Mouse (Mus musculus): ENCODE results near the gene Gstm6. TPM values are rescaled to one million over a fixed set of nuclear protein-coding genes. Genes with fewer than 3 reads are reported as not detected.
"Not testable (repeated sequence)": the region's sequence is repeated elsewhere in the genome, so short reads cannot be mapped to it uniquely, and the experiment has no call there.

The Gstm6 gene
- polyA plus RNA-seq, 1 experiment from 2014 or later: 13.3 TPM

DNA sequence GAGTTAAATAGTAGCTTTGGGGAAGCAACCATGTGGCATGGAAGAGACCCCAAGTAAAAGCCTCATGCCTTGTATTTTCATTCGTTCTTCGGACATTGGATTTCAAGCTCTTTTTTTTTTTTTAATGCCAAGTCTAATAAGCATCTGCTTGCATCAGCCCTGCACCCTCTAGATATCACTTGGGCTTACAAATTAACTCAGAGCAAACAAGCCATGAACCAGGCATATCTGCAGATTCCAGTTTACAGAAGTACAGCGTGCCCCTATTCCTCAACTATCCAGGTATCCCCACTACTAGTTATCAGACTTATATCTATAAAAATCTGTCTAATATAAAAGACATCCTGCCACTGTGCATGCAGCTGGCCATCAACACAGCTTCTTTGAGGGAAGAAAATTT, 28.5 kb upstream of the Gstm6 start:
- H3K27me3 ChIP-seq (replicated peaks; ENCODE audit: control insufficient read depth, insufficient read depth, low read length): no peaks in the 10 kb centered on the region
- no peak overlapping the region for H3K27ac ChIP-seq (ENCODE audit: low read depth, low read length)
- no peaks in the 10 kb centered on the region for H3K9me3 ChIP-seq (replicated peaks; ENCODE audit: control insufficient read depth, low read length)
- DNase-seq (ENCODE audit: low spot score) (no peak), ATAC-seq (no peak)
- H3K36me3 ChIP-seq (ENCODE audit: control insufficient read depth, insufficient read depth, low read length): no peaks in the 10 kb centered on the region
- no peak overlapping the region for H3K4me2 ChIP-seq (ENCODE audit: low read length)
- H3K4me3 ChIP-seq (ENCODE audit: low read depth, low read length): no peak overlapping the region
- no peaks in the 10 kb centered on the region for H3K4me1 ChIP-seq (ENCODE audit: control insufficient read depth, insufficient read depth, low read length)
- no peak overlapping the region for H3K9ac ChIP-seq (ENCODE audit: low read length)
- 95% methylated on average over 3 of the region's 3 CpGs for WGBS

DNA sequence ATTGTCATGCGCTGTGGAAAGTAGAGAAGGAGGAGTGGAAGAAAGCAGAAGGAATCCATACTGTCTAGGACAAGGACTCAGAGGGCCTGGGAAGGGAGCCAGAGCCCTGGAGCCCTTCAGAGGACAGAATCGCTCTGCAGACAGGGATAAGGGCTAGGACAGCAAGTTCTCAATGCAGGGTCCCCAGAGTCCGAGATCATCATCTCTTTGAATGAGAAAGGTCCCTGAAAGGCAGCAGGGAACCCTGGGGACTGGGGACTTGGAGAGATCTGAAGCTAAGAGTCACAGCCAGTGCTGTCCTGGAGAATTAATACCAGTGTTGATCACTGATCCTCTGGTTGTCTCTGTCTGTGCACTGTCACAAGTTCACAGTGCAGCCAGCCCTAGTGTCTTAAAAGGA, 27.6 kb upstream of the Gstm6 start:
- 63% methylated on average over 3 of the region's 3 CpGs for WGBS
- H3K36me3 ChIP-seq (ENCODE audit: control insufficient read depth, insufficient read depth, low read length); H3K27ac ChIP-seq (ENCODE audit: low read depth, low read length); H3K4me2 ChIP-seq (ENCODE audit: low read length); H3K4me1 ChIP-seq (ENCODE audit: control insufficient read depth, insufficient read depth, low read length); DNase-seq (ENCODE audit: low spot score); ATAC-seq; H3K27me3 ChIP-seq (replicated peaks; ENCODE audit: control insufficient read depth, insufficient read depth, low read length); H3K9me3 ChIP-seq (replicated peaks; ENCODE audit: control insufficient read depth, low read length); H3K9ac ChIP-seq (ENCODE audit: low read length); H3K4me3 ChIP-seq (ENCODE audit: low read depth, low read length): not testable (repeated sequence)

DNA sequence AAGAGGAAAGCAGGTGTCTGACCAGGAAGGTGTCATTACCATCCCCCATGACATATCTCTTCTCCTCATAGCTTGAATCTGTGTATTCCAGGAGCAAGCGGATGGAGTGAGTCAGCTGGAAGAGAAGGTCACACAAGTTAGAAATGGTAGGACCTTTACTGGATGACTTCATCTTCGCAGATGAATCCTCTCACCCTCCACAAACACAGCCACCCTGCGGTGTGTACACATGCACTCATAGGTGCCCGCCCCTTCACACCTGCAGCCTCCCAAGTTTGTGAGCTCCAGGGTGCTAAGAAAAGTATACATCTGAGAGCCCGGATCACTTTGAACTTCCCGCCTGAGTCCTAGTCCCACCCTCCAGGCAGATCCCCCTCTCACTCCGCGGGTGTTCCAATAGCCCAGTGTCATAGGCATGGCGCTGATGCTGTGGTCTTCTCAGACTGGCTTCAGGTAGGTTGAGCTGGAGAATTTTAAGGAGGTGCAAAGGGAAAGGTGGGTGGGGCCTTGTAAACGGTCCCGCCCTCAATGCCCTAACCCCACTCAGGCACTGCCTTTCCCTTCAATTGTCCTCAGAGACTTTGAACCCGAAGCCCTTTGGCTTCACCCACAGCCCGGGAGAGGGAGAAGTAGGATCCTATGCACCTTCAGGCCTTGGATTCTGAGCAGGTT, 25.3 kb upstream of the Gstm6 start, which contains the start of gene Gstm3:
Gstm3 (minus strand) TSS at position 560 of the 672 bp plus-strand sequence.
- no peaks in the 10 kb centered on the region for H3K27me3 ChIP-seq (replicated peaks; ENCODE audit: control insufficient read depth, insufficient read depth, low read length)
- H3K27ac ChIP-seq (ENCODE audit: low read depth, low read length): no peak within 1 kb of the TSS
- H3K4me2 ChIP-seq (ENCODE audit: low read length): no peak within 1 kb of the TSS
- no peaks in the 10 kb centered on the region for H3K36me3 ChIP-seq (ENCODE audit: control insufficient read depth, insufficient read depth, low read length)
- no peaks in the 10 kb centered on the region for H3K9me3 ChIP-seq (replicated peaks; ENCODE audit: control insufficient read depth, low read length)
- H3K9ac ChIP-seq (ENCODE audit: low read length): no peak within 1 kb of the TSS
- peaks cover 6% of the 10 kb centered on the region; the same call in 1 of the 2 replicates for H3K4me1 ChIP-seq (ENCODE audit: control insufficient read depth, insufficient read depth, low read length)
- ATAC-seq (no peak), DNase-seq (ENCODE audit: low spot score) (no peak)
- WGBS: 76% methylated on average over 13 of the region's 13 CpGs
- no peak within 1 kb of the TSS for H3K4me3 ChIP-seq (ENCODE audit: low read depth, low read length)

DNA sequence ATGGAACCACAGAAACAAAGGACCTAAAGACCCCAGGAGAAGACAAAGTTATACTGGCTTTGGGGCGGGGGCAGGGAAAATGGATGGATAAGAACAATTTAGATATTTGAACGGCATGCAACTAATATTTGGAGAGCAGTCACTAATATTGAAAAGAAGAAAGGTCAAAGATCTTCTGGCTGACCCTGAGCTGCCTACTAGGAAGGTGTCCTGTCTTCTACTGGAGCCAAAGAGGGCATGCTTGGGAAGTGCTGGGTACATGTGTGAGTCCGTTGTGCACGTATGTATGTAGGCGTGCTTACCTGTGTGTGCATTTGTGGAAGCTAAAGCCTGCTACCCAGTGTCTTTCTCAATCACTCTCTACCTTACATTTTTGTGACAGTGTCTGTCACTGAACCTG, 23.1 kb upstream of the Gstm6 start:
- Histone ChIP-seq H3K4me1 (ENCODE audit: control insufficient read depth, insufficient read depth, low read length) (peaks cover 6% of the 10 kb centered on the region; the same call in 1 of the 2 replicates), H3K4me3 (ENCODE audit: low read depth, low read length) (no peak overlapping the region), H3K9ac (ENCODE audit: low read length) (no peak overlapping the region), H3K9me3 (replicated peaks; ENCODE audit: control insufficient read depth, low read length) (no peaks in the 10 kb centered on the region), H3K36me3 (ENCODE audit: control insufficient read depth, insufficient read depth, low read length) (no peaks in the 10 kb centered on the region), H3K4me2 (ENCODE audit: low read length) (no peak overlapping the region), H3K27ac (ENCODE audit: low read depth, low read length) (no peak overlapping the region), H3K27me3 (replicated peaks; ENCODE audit: control insufficient read depth, insufficient read depth, low read length) (no peaks in the 10 kb centered on the region)
- DNase-seq (ENCODE audit: low spot score): no peak
- WGBS: 94% methylated on average over 5 of the region's 5 CpGs
- no peak for ATAC-seq

DNA sequence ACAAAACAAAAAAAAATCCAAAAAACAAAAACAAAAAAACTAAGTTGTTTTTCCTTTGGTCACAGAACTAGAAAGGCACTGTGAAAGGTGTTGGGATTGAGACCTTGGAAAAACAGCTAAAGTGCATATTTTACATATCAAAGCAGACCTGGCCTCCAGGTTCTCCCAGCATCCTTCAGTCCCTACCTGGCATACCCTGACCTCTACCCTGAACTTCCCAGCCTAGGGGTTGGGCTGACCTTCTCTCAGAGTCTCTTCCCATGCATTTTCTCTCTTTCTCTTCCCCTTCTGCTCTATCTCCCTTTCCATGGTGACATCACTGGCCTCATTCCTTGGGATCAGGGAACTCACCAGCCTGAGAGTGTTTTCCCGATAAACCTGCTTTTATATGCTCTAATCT, 22.0 kb upstream of the Gstm6 start:
- no peak overlapping the region for H3K4me3 ChIP-seq (ENCODE audit: low read depth, low read length)
- no peaks in the 10 kb centered on the region for H3K27me3 ChIP-seq (replicated peaks; ENCODE audit: control insufficient read depth, insufficient read depth, low read length)
- no peak for DNase-seq (ENCODE audit: low spot score)
- H3K4me1 ChIP-seq (ENCODE audit: control insufficient read depth, insufficient read depth, low read length): peaks cover 6% of the 10 kb centered on the region; the same call in 1 of the 2 replicates
- ATAC-seq: no peak
- no peaks in the 10 kb centered on the region for H3K36me3 ChIP-seq (ENCODE audit: control insufficient read depth, insufficient read depth, low read length)
- no peaks in the 10 kb centered on the region for H3K9me3 ChIP-seq (replicated peaks; ENCODE audit: control insufficient read depth, low read length)
- WGBS: 75% methylated on average over 1 of the region's 1 CpGs
- H3K4me2 ChIP-seq (ENCODE audit: low read length): no peak overlapping the region
- no peak overlapping the region for H3K27ac ChIP-seq (ENCODE audit: low read depth, low read length)
- no peak overlapping the region for H3K9ac ChIP-seq (ENCODE audit: low read length)

DNA sequence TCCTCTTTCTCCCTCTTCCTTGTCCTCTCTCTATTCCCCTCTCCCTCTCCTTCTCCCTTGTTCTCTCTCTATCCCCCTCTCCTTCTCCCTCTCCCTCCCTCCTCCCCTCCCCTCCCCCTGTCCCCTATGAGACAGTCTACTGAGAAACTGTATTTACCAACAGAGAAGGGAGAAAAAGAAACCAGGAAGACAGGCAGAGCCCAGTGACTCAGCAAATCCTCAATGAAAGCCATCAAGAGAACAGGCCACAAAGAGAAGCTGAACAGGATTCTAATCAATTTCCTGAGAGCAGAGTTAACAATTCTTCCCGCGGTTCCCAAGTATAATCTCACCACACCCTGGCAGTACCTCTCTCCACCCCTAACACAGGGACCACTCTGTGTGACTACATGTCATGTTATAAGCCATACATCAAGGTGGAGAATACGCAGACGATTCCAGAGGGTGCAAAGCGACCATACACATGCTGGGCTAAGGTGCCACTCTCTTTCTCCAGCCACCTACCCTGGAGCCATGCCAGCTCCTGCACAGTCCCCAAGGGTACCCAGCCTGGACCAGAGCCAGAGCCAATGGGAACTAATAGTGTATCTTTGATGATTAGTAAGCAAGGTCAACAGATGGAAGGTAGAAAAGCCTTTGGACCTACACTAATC, 21.2 kb upstream of the Gstm6 start:
- ATAC-seq (no peak), DNase-seq (ENCODE audit: low spot score) (no peak)
- H3K27me3 ChIP-seq (replicated peaks; ENCODE audit: control insufficient read depth, insufficient read depth, low read length): no peaks in the 10 kb centered on the region
- no peaks in the 10 kb centered on the region for H3K36me3 ChIP-seq (ENCODE audit: control insufficient read depth, insufficient read depth, low read length)
- peaks cover 6% of the 10 kb centered on the region; the same call in 1 of the 2 replicates for H3K4me1 ChIP-seq (ENCODE audit: control insufficient read depth, insufficient read depth, low read length)
- H3K4me3 ChIP-seq (ENCODE audit: low read depth, low read length): no peak overlapping the region
- no peaks in the 10 kb centered on the region for H3K9me3 ChIP-seq (replicated peaks; ENCODE audit: control insufficient read depth, low read length)
- 61% methylated on average over 5 of the region's 5 CpGs for WGBS
- no peak overlapping the region for H3K27ac ChIP-seq (ENCODE audit: low read depth, low read length)
- no peak overlapping the region for H3K4me2 ChIP-seq (ENCODE audit: low read length)
- no peak overlapping the region for H3K9ac ChIP-seq (ENCODE audit: low read length)

DNA sequence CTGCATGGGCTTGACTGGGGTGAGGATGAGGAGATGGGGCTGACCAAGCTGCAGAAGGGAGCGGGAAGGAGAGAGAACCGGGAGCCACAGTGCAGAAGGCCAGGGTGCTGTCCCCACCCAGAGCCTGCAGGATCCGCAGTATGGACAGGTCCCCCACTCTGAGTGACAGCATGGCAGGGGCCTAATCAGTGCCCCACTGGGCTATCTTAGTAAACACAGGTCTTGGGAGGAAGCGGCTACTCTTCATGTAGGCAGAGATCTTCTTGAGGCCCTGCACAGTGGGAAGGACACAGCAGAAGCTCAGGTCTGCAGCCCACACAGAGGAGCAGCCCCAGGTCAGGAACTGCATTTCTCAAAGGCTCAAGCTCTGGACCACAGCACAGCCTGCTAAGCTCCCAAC, 20.5 kb upstream of the Gstm6 start:
- 77% methylated on average over 4 of the region's 4 CpGs for WGBS
- no peak overlapping the region for H3K9ac ChIP-seq (ENCODE audit: low read length)
- H3K9me3 ChIP-seq (replicated peaks; ENCODE audit: control insufficient read depth, low read length): no peaks in the 10 kb centered on the region
- ATAC-seq (no peak), DNase-seq (ENCODE audit: low spot score) (no peak)
- H3K4me1 ChIP-seq (ENCODE audit: control insufficient read depth, insufficient read depth, low read length): peaks cover 6% of the 10 kb centered on the region; the same call in 1 of the 2 replicates
- H3K27ac ChIP-seq (ENCODE audit: low read depth, low read length): no peak overlapping the region
- no peaks in the 10 kb centered on the region for H3K36me3 ChIP-seq (ENCODE audit: control insufficient read depth, insufficient read depth, low read length)
- H3K27me3 ChIP-seq (replicated peaks; ENCODE audit: control insufficient read depth, insufficient read depth, low read length): no peaks in the 10 kb centered on the region
- no peak overlapping the region for H3K4me2 ChIP-seq (ENCODE audit: low read length)
- H3K4me3 ChIP-seq (ENCODE audit: low read depth, low read length): no peak overlapping the region

DNA sequence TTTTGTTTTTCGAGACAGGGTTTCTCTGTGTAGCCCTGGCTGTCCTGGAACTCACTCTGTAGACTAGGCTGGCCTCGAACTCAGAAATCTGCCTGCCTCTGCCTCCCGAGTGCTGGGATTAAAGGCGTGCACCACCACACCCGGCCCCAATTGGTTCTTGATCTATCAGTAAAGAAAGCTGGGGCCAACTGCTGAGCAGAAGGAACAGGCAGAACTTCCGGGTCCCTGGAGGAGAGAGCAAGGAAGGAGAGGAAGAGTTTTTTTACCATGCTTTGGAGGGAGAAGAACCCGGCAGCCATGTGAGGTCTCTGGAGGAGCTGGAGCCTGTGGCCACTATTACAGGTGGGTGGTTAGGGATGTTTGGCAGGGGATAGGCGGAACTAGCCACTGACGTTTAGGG, 11.7 kb upstream of the Gstm6 start:
- not testable (repeated sequence) for H3K4me3 ChIP-seq (ENCODE audit: low read depth, low read length); DNase-seq (ENCODE audit: low spot score); ATAC-seq; H3K27me3 ChIP-seq (replicated peaks; ENCODE audit: control insufficient read depth, insufficient read depth, low read length); H3K9ac ChIP-seq (ENCODE audit: low read length); H3K4me1 ChIP-seq (ENCODE audit: control insufficient read depth, insufficient read depth, low read length); H3K4me2 ChIP-seq (ENCODE audit: low read length); H3K9me3 ChIP-seq (replicated peaks; ENCODE audit: control insufficient read depth, low read length); H3K36me3 ChIP-seq (ENCODE audit: control insufficient read depth, insufficient read depth, low read length); H3K27ac ChIP-seq (ENCODE audit: low read depth, low read length)
- 90% methylated on average over 9 of the region's 9 CpGs for WGBS

DNA sequence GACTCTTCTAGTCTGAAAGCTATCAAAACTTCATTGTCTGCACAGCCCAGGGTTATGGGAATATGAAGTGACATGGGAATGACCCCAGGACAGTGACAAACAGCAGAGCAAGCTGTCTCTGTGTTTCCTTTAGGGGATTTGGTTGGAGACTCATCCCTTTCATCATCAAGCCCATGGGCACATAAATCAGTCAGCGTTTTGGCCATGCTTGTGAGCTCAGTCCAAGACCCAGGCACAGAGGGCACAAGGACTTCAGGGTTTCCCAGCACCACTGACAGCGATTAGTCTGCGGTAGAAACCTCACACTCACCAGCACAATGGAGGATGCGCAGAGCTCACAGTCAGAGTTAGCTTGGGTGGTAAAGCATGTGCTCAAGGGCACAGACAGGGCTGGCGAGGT, 10.4 kb upstream of the Gstm6 start:
- 83% methylated on average over 5 of the region's 5 CpGs for WGBS
- H3K4me3 ChIP-seq (ENCODE audit: low read depth, low read length): no peak overlapping the region
- no peaks in the 10 kb centered on the region for H3K27me3 ChIP-seq (replicated peaks; ENCODE audit: control insufficient read depth, insufficient read depth, low read length)
- H3K4me1 ChIP-seq (ENCODE audit: control insufficient read depth, insufficient read depth, low read length): 0 out of 2 replicates have a peak, but pooled peaks cover 5% of the 10 kb centered on the region
- no peak overlapping the region for H3K4me2 ChIP-seq (ENCODE audit: low read length)
- ATAC-seq (no peak; the same call in 1 of the 2 replicates), DNase-seq (ENCODE audit: low spot score) (no peak)
- H3K9me3 ChIP-seq (replicated peaks; ENCODE audit: control insufficient read depth, low read length): no peaks in the 10 kb centered on the region
- no peaks in the 10 kb centered on the region for H3K36me3 ChIP-seq (ENCODE audit: control insufficient read depth, insufficient read depth, low read length)
- H3K27ac ChIP-seq (ENCODE audit: low read depth, low read length): no peak overlapping the region
- no peak overlapping the region for H3K9ac ChIP-seq (ENCODE audit: low read length)
